Mouse (Mus musculus): ENCODE measurements at regions not wholly inside any gene's neighbourhood (a gene's known extent, or its start where the extent isn't known, plus 50 kb on each side); places are given as distances from the start of the nearest gene placed in this dataset.

DNA sequence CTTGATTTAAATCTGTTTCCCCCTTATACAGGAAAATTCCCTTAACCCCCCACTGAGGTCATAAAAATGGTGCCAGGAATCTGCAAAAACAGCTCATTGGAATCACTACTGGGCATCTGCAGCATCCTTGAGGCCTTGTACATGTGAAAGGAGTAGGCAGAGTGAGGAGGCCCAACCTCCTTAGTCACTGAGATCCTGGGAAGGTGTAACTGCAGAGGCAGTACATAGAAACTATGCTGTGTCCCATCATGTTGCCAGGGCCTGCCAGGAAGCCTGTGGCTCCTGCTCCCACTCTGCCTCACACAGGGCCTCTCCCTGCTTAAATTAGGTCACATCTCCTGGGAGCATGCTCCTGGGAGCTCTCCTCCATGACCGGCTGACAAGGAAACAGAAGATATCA, 85.7 kb upstream of the Gm9972 start:
- DNase-seq (ENCODE audit: low spot score), result no peak

DNA sequence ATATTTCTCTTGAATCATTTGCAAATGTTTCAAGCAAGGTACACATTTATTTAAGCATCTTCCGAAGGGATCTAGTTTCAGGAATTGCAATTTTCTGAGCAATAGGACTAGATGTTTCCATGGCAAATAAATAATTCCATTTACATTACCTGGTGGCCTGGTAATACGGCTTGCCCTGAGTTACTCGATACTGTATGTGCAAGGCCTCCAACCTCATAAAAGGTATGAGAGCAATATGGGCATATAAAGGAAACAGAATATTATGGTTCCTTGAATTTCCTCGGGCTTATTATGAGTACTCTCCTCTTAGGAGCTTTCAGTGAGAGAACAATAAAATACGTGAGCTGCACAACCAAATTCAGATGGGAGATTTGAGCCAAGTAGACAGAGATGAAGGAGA, 81.4 kb upstream of the Gm9972 start:
- DNase-seq (ENCODE audit: low spot score), result no peak

DNA sequence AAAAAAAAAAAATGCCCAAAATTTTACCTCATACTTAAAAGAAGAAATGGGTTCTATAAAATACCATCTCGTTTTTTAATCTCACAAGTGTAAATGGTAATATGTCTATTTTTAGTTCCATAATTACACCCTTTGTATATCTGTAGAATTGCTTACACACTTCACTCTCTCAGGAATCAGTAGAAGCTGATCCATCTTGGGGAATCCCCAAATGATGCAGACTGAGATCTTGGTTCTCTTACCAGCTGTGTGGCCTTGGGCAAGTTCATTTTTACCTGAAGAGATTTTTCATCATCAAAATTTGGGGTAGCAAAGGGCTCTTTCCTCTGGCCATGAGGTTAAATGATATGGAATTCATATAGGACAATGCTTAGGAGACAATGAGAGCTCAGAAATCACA, 69.8 kb upstream of the Gm9972 start:
- no peak for DNase-seq (ENCODE audit: low spot score)

DNA sequence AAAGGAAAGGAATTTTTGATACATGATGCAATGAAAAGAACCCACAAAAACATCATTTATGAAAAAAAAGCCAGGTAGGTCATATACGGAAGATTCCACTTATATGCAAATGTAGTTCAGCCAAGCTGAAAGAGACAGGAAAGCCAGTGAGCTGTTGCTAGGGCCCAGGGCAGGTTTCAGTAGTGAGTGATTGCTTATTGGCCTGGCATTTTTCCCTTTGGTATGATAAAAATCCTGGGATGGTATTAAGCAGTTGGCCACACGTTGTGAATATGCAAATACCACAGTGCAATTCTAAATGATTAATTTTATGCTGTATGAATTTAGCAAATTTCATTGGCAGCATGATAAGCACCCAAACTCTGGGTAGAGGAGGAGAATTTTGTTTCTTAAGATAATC, 57.3 kb upstream of the Gm9972 start:
- DNase-seq (ENCODE audit: low spot score), result no peak

Data from ovary, postnatal 36 days (tissue).